Mouse (Mus musculus) E14TG2a.4 (cell line): ENCODE measurements around the gene Podxl2.

Experiments
- H3K27me3 ChIP-seq: 2 replicates; pipeline ENCODE4 v1.6.1; 2014; ENCODE audit warnings: low read length, control low read depth; ENCODE audit not compliant: insufficient read depth
- H3K36me3 ChIP-seq: 2 replicates; pipeline ENCODE4 v1.6.1; 2014; ENCODE audit warnings: low read length, control low read depth; ENCODE audit not compliant: insufficient read depth
- H3K4me1 ChIP-seq: replicated peaks from 2 replicates; pipeline ENCODE4 v1.6.1; 2014; ENCODE audit warnings: low read depth, low read length, control low read depth
- H3K4me3 ChIP-seq: replicated peaks from 2 replicates; pipeline ENCODE4 v1.5.1; 2014; ENCODE audit warnings: mild to moderate bottlenecking, low read length
- H3K9me3 ChIP-seq: 2 replicates; pipeline ENCODE4 v1.6.1; 2014; ENCODE audit warnings: low read length, control low read depth
- CTCF ChIP-seq: conservative IDR thresholded peaks from 2 replicates; pipeline ENCODE4 v1.5.1; 2014; ENCODE audit warnings: low read length
- NANOG ChIP-seq: IDR thresholded peaks from 2 replicates; pipeline ENCODE4 v1.6.1; 2014; ENCODE audit warnings: borderline replicate concordance, low read length, mixed read lengths
- POU5F1 ChIP-seq: IDR thresholded peaks from 2 replicates; pipeline ENCODE4 v1.6.1; 2014; ENCODE audit warnings: low read length, borderline replicate concordance

Gene Podxl2

DNA sequence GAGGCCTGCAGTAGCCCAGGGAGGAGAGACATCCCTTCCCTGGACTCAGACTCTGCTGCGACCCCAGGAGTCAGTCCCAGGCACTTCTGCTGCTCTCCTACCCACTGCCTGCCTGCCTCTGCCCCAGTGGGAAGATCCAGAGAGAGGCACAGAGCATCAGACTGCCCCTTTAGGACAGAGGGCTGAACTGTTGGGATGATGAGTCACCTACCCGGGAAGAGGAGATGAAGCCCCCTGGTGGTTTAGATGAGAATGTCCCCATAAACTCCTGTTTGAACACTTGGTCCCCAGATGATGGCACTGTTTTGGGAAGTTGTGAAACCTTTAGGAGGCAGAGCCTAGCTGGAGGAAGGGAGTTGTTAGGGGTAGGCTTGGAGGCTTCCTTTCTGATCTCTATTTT, 13.9 kb downstream of the Podxl2 start:
- TF ChIP-seq CTCF = peak; percentile 73
- no peak for TF ChIP-seq NANOG
- H3K36me3 ChIP-seq = no peaks in the 10 kb centered on the region
- H3K4me3 ChIP-seq = no peak overlapping the region
- peaks cover 16% of the 10 kb centered on the region for H3K27me3 ChIP-seq
- no peaks in the 10 kb centered on the region for H3K9me3 ChIP-seq
- H3K4me1 ChIP-seq = 0 out of 2 replicates have a peak, but pooled peaks cover 15% of the 10 kb centered on the region

DNA sequence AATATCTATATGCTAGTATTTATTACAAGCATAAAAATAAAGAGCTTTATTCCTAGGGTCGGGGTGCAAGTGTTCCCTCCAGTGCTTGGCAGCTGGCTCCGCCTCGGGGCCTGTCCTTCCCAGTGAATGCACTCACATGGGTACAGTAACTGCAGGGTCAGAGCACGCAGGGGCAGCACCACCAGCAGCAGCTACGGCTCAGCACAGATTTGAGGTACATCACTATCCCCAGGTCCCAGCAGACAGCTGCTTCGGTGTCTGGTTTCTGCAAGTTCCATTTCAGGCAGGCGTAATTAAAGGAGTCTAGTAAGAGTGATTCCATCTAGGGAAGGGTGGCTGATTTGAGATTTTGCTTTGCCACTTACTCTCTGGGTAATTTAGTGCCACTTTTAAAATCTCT, 16.5 kb downstream of the Podxl2 start:
- no peaks in the 10 kb centered on the region for H3K9me3 ChIP-seq
- no peaks in the 10 kb centered on the region for H3K36me3 ChIP-seq
- H3K4me1 ChIP-seq = 0 out of 2 replicates have a peak, but pooled peaks cover 5% of the 10 kb centered on the region
- H3K27me3 ChIP-seq = peaks cover 16% of the 10 kb centered on the region
- H3K4me3 ChIP-seq = no peak overlapping the region
- TF ChIP-seq NANOG (no peak), POU5F1 (no peak), CTCF (no peak)

DNA sequence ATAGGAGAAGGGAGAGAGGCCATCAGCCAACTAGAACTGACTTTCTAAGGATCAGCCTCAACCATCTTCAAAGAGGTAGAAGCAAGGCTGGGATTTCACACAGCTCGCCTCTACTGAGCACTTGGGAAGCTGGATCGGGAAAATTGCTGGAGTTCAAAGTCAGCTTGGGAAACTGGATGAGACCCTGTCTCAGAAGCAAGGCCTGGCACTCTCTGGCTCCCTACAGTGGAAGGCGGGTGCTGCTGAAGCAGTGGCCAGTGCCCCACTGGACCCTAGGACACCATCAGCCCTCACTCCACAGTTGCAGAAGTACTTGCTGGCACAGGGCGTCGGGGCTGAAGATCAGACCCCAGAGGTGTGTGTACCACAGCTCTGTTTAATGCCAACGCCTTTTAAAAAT, 17.0 kb downstream of the Podxl2 start:
- TF ChIP-seq CTCF = no peak
- TF ChIP-seq POU5F1 = no peak
- no peak for TF ChIP-seq NANOG
- Histone ChIP-seq H3K4me3 (no peak overlapping the region), H3K27me3 (peaks cover 16% of the 10 kb centered on the region), H3K4me1 (peaks cover 5% of the 10 kb centered on the region; the same call in 1 of the 2 replicates), H3K36me3 (no peaks in the 10 kb centered on the region), H3K9me3 (no peaks in the 10 kb centered on the region)

DNA sequence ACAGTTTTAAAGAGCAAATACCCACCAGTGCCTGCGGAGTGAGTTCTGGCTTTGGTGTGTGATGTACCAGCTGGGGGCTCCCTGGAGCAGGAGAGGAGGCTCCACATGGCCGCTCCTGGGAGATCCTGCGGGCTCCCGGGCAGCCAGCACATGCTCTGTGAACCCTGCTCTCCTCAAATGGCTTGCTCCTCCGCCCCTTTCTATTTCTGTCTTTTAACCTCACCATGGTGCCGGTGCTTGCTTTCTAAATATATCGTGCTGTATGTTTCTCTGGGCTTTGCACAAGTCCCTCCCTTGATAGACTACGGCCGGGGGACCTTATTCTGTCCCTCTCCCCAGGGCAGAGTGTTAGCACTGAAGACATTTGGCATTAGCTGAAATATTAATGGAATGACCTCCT, 17.6 kb downstream of the Podxl2 start:
- H3K4me1 ChIP-seq = peaks cover 5% of the 10 kb centered on the region; the same call in 1 of the 2 replicates
- H3K9me3 ChIP-seq = no peaks in the 10 kb centered on the region
- H3K36me3 ChIP-seq = no peaks in the 10 kb centered on the region
- peaks cover 16% of the 10 kb centered on the region for H3K27me3 ChIP-seq
- H3K4me3 ChIP-seq = no peak overlapping the region
- TF ChIP-seq CTCF (no peak), NANOG (no peak), POU5F1 (no peak)

DNA sequence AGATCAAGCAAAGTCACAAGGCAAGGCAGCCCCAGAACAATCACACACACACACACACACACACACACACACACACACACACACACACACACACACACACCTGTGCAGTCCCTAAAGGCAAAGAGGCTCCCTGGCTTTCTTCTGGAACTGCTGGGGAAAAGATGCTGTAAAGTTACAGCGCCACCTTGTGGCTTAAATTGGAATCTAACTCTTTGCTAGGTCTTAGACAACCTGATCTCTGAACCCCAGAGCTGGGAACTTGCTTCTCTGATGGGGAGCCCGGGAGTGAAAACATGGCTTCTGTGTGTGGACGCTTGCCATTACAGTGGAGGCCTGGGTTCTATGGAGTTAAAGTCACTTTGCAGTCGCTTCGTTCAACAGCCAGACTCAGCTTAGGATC, 19.2 kb downstream of the Podxl2 start:
- Histone ChIP-seq H3K9me3 (no peaks in the 10 kb centered on the region), H3K27me3 (peaks cover 16% of the 10 kb centered on the region), H3K36me3 (no peaks in the 10 kb centered on the region), H3K4me1 (peaks cover 5% of the 10 kb centered on the region; the same call in 1 of the 2 replicates), H3K4me3 (no peak overlapping the region)
- no peak for TF ChIP-seq NANOG
- no peak for TF ChIP-seq POU5F1
- TF ChIP-seq CTCF = peak; percentile 62

DNA sequence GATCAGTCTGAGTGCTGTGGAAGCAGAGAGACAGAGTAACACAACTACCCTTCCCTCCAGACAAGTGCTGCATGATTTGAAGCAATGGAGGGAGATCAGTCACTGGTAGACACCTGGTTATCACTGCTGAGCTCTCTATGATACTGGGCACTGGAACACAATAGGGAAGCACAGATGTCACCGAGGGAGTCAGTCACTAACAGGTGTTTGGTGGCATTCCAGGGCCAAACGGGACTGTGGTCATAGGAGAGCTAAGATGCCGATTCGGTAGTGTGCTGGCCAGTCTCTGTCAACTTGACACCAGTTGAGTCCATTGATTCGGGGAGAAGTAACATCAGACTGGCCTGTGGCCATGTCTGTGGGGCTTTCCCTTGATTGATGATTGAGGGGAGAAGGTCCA, 20.3 kb downstream of the Podxl2 start:
- Histone ChIP-seq H3K4me1 (peaks cover 10% of the 10 kb centered on the region; the same call in 1 of the 2 replicates), H3K27me3 (peaks cover 14% of the 10 kb centered on the region), H3K9me3 (no peaks in the 10 kb centered on the region), H3K36me3 (no peaks in the 10 kb centered on the region), H3K4me3 (no peak overlapping the region)
- TF ChIP-seq POU5F1 (no peak), NANOG (no peak), CTCF (no peak)

DNA sequence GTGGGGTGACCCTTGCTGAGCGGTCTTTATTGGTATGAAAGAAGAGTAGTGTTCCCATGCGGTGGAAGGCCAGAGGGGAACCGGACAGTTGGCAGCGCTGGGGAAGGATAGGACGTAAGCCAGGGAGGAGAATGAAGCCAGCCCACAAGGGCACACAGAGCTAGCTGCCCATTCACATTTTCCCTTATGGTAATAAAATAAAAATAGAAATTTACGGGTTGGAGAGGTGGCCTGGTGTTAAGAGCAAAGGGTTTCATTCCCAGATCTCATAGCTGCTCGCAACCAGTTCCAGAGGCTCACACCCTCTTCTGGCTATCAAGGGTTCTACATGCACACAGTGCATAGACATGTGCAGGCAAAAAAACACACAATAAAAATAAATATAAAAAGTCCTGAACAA, 24.8 kb downstream of the Podxl2 start:
- no peaks in the 10 kb centered on the region for H3K9me3 ChIP-seq
- no peaks in the 10 kb centered on the region for H3K36me3 ChIP-seq

DNA sequence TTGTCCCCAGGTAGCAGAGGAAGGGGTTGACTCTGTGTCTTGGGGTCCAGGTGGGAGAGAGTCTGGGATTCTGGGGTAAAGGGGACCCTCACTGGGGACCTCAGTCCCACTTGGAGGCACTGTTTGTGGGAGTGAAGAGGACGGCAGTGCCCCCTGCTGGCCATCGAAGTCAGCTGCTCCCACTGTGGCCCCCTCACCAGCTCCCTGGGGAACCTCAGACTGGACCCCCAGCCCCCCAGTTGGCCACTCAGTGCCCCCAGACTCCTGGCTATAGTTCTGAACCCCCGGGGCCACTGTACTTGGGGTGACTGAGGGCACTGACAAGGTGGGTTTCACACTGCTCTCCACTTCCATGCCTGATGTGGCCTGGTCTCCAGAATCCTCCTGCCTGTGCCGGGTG, 25.6 kb downstream of the Podxl2 start:
- Histone ChIP-seq H3K4me3 (no peak overlapping the region), H3K36me3 (no peaks in the 10 kb centered on the region), H3K4me1 (peaks cover 28% of the 10 kb centered on the region), H3K27me3 (no peaks in the 10 kb centered on the region), H3K9me3 (no peaks in the 10 kb centered on the region)
- TF ChIP-seq CTCF (peak; percentile 64), NANOG (no peak)

More for the DNA sequence above, 24.8 kb downstream of the Podxl2 start:
- Histone ChIP-seq H3K27me3 (no peaks in the 10 kb centered on the region; the same call in 1 of the 2 replicates), H3K4me1 (peaks cover 20% of the 10 kb centered on the region), H3K4me3 (no peak overlapping the region)
- TF ChIP-seq POU5F1 (no peak), CTCF (no peak; the same call in 1 of the 2 replicates), NANOG (no peak)

DNA sequence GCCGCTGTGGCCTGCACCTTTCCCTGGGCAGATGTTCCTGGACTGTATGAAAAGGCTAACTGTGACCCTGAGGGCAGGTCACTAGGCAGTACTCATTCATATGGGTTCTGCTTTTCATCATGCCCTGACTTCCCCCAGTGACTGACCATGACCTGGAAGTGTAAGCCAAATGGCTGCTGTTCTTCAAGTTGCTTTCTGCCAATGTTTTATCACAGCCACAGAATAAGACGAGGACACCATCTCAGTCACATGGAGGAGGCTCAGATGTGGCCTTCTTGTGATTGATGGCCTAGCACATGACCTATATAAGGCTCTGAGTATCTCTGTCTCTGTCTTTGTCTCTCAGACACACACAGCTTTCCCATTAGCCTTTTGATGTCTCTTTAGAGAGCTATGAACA, 27.3 kb downstream of the Podxl2 start:
- Histone ChIP-seq H3K27me3 (no peaks in the 10 kb centered on the region), H3K9me3 (no peaks in the 10 kb centered on the region), H3K36me3 (no peaks in the 10 kb centered on the region), H3K4me1 (peaks cover 44% of the 10 kb centered on the region), H3K4me3 (no peak overlapping the region)
- TF ChIP-seq CTCF (no peak), NANOG (no peak), POU5F1 (no peak)
